Mouse (Mus musculus) cerebellum, postnatal 25 days (tissue): Measurements from ENCODE around the gene Sds.

ENCODE experiments used
- DNase-seq, 2 experiments: peaks; one replicate each; pipeline ENCODE4 v3.0.0; 2021; ENCODE audit warnings: mixed read lengths in 2 of 2

Gene Sds

GRCm38 (mm10) chr5:120440733-120441132 lies 35.6 kb upstream of the Sds start:
- DNase-seq = peak; percentile 95 to 99

- DNase-seq = no peak
These were observed 29.0 kb upstream of the Sds start for GRCm38 (mm10) chr5:120447305-120447704.

- no peak for DNase-seq
These were observed 21.5 kb upstream of the Sds start for GRCm38 (mm10) chr5:120454756-120455337.

GRCm38 (mm10) chr5:120456253-120456652 lies 20.1 kb upstream of the Sds start:
- no peak for DNase-seq

- DNase-seq = no peak
These were observed 19.3 kb upstream of the Sds start for GRCm38 (mm10) chr5:120456841-120457554.

- peak; percentile 75 to 85 for DNase-seq
These were observed 18.7 kb upstream of the Sds start for GRCm38 (mm10) chr5:120457628-120458027.

GRCm38 (mm10) chr5:120459133-120459532 lies 17.2 kb upstream of the Sds start:
- DNase-seq = no peak

GRCm38 (mm10) chr5:120461902-120462301 lies 14.4 kb upstream of the Sds start:
- no peak for DNase-seq

GRCm38 (mm10) chr5:120464321-120464720 lies 12.0 kb upstream of the Sds start:
- DNase-seq = no peak

GRCm38 (mm10) chr5:120465062-120465461 lies 11.3 kb upstream of the Sds start:
- DNase-seq = peak; percentile 60 to 68

- no peak for DNase-seq
These were observed 10.5 kb upstream of the Sds start for GRCm38 (mm10) chr5:120465860-120466259.

- DNase-seq = peak in 1 of 2 experiments; percentile 39
These were observed 9.3 kb upstream of the Sds start for GRCm38 (mm10) chr5:120467026-120467425.

GRCm38 (mm10) chr5:120468336-120468735 lies 8.0 kb upstream of the Sds start:
- DNase-seq = no peak

GRCm38 (mm10) chr5:120468830-120469229 lies 7.5 kb upstream of the Sds start:
- no peak for DNase-seq

GRCm38 (mm10) chr5:120471538-120471937 lies 4.8 kb upstream of the Sds start:
- DNase-seq = no peak

- no peak for DNase-seq
These were observed 3.6 kb upstream of the Sds start, which contains the start of gene Sdsl for GRCm38 (mm10) chr5:120472770-120473169. Gene Sdsl, minus strand, starts transcription at chr5:120472810.

GRCm38 (mm10) chr5:120473361-120473760 lies 3.0 kb upstream of the Sds start:
- DNase-seq = no peak

- DNase-seq = no peak
These were observed 465 bp upstream of the Sds start for GRCm38 (mm10) chr5:120475861-120476260.

GRCm38 (mm10) chr5:120477993-120478392 lies 1.7 kb downstream of the Sds start:
- no peak for DNase-seq

GRCm38 (mm10) chr5:120479538-120479937 lies 3.2 kb downstream of the Sds start:
- no peak for DNase-seq

- DNase-seq = no peak
These were observed 4.9 kb downstream of the Sds start for GRCm38 (mm10) chr5:120481205-120481604.

GRCm38 (mm10) chr5:120483399-120483798 lies 7.1 kb downstream of the Sds start:
- DNase-seq = no peak

GRCm38 (mm10) chr5:120487844-120488243 lies 11.5 kb downstream of the Sds start:
- no peak for DNase-seq

- peak; percentile 67 to 81 for DNase-seq
These were observed 14.4 kb downstream of the Sds start for GRCm38 (mm10) chr5:120490679-120491192.
